Mouse (Mus musculus) neutrophil, adult 83 days (primary cell): Measurements from ENCODE around the gene Lyplal1. TPM values are rescaled to one million over a fixed set of nuclear protein-coding genes. Genes with fewer than 3 reads are reported as not detected.

Experiments
- total RNA-seq, 2 experiments: library from RNA; stranded (reverse); gene quantifications; one replicate each; pipeline ENCODE4 v1.2.4; 2023

Gene Lyplal1
- under 1 TPM; 0.28 to 0.68 TPM for total RNA-seq

DNA sequence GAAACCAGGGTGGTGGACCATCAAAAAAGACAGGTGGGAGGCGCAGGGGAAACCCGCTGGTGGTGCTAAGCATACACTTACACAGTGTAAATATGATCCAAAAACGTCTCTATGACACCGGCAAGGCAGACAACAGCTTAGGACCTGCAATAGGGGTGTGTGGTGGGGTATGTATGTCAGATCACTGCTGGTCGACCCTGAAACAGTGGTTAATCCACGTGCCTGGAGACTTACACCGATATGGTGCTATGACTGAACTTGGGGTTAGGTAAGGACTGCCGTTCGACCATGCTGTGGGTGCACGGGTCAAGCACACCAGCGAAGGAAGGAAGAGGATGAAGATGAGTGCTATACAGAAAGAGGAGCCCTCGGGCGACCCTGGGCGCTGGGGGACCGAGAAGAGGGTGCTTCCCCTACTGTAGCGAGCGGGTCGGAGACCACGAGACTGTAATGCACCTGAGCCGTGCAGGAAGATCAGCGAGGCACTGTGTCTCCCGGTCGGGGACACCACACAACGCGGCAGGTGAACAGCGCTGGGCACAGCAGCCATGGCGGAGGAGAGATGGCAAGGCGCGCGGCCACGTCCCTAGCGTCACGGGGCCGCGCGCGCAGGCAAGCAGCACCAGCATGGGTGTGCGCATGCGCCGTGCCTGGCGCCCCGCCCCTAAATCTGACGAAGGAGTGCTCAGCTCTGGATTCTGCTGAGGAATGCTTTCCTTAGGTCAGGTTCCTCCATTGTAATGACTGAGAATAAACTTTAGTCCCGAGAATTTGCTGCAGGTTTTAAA is at the start of gene Lyplal1:
Lyplal1 (minus strand) TSS at position 610 of the 788 bp plus-strand sequence.

